Mouse (Mus musculus): ENCODE data around the gene Fam221b.

Fam221b gene

DNA sequence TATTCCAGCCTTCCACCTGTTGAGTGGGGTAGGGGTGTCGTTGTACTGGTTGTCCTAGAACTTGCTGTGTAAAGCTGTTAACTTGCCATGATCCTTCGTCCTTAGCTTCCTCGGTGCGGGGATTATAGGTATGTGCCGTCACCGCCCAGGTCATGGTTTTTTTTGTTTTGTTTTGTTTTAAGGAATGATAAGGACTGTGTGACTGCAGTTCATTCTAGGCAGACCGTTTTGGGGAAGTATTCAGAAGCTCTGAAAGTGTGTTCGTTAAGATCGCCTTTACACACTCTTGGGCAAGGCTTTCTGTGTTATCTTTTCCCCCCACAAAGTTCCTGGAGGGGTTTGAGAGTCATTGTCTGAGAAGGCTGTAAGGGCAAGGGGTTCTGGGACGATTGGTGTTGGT, 56.4 kb downstream of the Fam221b start:
- DNase-seq: no peak

Data from cerebellum, postnatal 14 days (tissue).